Mouse (Mus musculus): ENCODE results near the gene Cd80. TPM values are rescaled to one million over a fixed set of nuclear protein-coding genes. Genes with fewer than 3 reads are reported as not detected.

The Cd80 gene
- total and polyA plus RNA-seq, 3 experiments: 39.5 to 57.8 (median 46.2) TPM

DNA sequence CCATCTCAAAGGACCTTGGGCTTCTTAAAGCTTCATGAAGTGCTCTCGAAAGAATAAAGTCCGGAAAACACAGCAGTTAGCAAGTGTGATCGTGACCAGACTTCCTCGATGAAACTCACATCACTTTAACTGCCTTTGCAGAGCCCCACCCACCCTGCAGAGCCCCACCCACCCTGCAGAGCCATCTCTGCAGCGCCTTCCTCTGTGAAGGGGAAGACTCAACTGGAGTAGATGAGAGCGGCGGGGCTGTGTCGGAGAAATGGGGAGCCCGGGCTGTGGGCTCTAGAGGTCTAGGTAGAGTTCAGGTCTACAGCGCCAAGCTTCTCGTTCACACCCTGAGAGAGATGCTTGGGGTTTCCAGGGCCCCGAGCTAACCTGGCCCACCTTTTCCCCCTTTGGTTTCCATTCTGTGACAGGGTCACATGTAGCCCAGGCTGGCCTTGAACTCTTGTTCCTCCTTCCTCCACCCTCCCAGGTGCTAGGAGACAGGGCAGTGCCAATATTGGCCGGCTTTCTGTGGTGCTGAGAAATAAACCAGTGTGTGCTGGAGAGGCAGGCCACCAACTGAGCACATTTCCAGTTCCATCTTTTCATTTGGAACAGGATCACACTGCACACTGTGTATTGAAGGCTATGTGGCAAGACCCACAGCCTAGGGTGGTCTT, 83.5 kb downstream of the Cd80 start:
- TF ChIP-seq ZKSCAN1 (IDR thresholded peaks at IDR 0.05; ENCODE audit: borderline replicate concordance, low read depth, low read length): no peak
- TF ChIP-seq CHD2 (IDR thresholded peaks at IDR 0.05; ENCODE audit: low read length): no peak
- TF ChIP-seq TBP (conservative IDR thresholded peaks at IDR 0.05; ENCODE audit: low read depth, low read length): no peak
- TF ChIP-seq E2F4 (IDR thresholded peaks at IDR 0.05; ENCODE audit: insufficient replicate concordance, low read depth, low read length): no peak
- no peak for TF ChIP-seq ELF1 (IDR thresholded peaks at IDR 0.05; ENCODE audit: low read depth, low read length)
- no peak for TF ChIP-seq POLR2A (IDR thresholded peaks at IDR 0.05; ENCODE audit: low read depth, low read length)
- Histone ChIP-seq H3K36me3 (replicated peaks in 1 of 2; ENCODE audit: control insufficient read depth in 1 of 2, insufficient read depth in 1 of 2, low read length in 1 of 2) (peaks cover 73 to 92% of the 10 kb centered on the region in 2 experiments), H3K9ac (ENCODE audit: insufficient read depth, low read depth) (no peak overlapping the region), H3K4me3 (replicated peaks in 1 of 3; ENCODE audit: low read depth in 2 of 3, low read length in 2 of 3, poor library complexity in 1 of 3) (no peak overlapping the region), H3K4me1 (ENCODE audit: control insufficient read depth in 1 of 2, insufficient read depth in 2 of 2) (0 out of 4 replicates have a peak, but pooled peaks cover 0 to 5% of the 10 kb centered on the region in 2 experiments), H3K27ac (ENCODE audit: insufficient read depth, low read depth) (no peak overlapping the region), H3K79me2 (replicated peaks; ENCODE audit: control insufficient read depth, extremely low read depth, insufficient read depth, poor library complexity, severe bottlenecking) (no peaks in the 10 kb centered on the region), H3K27me3 (replicated peaks) (no peaks in the 10 kb centered on the region), H3K9me3 (replicated peaks; ENCODE audit: low read length) (no peaks in the 10 kb centered on the region), H3K4me2 (ENCODE audit: insufficient read depth, low read depth, poor library complexity, severe bottlenecking) (no peak overlapping the region)
- dilution Hi-C loops (cut with MboI; ENCODE audit: extremely low pct_ligation_motif_present, extremely low pct_unique_long_range_greater_than_20kb, low sequenced_read_pairs) (no loop called here), in situ Hi-C loops (cut with MboI; ENCODE audit: low pct_ligation_motif_present, low pct_unique_long_range_greater_than_20kb, low sequenced_read_pairs) (no loop called here)
- no peak for DNase-seq (ENCODE audit: extremely low read depth)

Other genes starting within 250 kb of the Cd80 start
- gene Nr1i2, start 160.7 kb upstream of the Cd80 start, total RNA-seq (2012; rRNA removed): not detected in 2 replicates
- gene Nr1i2, start 160.7 kb upstream of the Cd80 start, total RNA-seq (2014; rRNA removed): not detected in 2 replicates
- not detected in 2 replicates for gene Nr1i2, start 160.7 kb upstream of the Cd80 start, polyA plus RNA-seq (2012; ENCODE audit: insufficient read length, low read depth)
- gene Maats1, start 113.4 kb upstream of the Cd80 start, total RNA-seq (2012; rRNA removed): 3.9 TPM in 2 replicates
- gene Maats1, start 113.4 kb upstream of the Cd80 start, total RNA-seq (2014; rRNA removed): 1.7 and 1.9 TPM in 2 replicates
- 2.0 and 2.9 TPM in 2 replicates for gene Maats1, start 113.4 kb upstream of the Cd80 start, polyA plus RNA-seq (2012; ENCODE audit: insufficient read length, low read depth)
- gene Cox17, start 108.6 kb upstream of the Cd80 start, total RNA-seq (2012; rRNA removed): 643 and 706 TPM in 2 replicates
- gene Cox17, start 108.6 kb upstream of the Cd80 start, total RNA-seq (2014; rRNA removed): 410 and 438 TPM in 2 replicates
- gene Cox17, start 108.6 kb upstream of the Cd80 start, polyA plus RNA-seq (2012; ENCODE audit: insufficient read length, low read depth): 533 and 622 TPM in 2 replicates
- gene Gm21987, start 108.5 kb upstream of the Cd80 start, total RNA-seq (2012; rRNA removed): 0.42 TPM in 1 of 2 replicates, not detected in the other
- not detected in 2 replicates for gene Gm21987, start 108.5 kb upstream of the Cd80 start, total RNA-seq (2014; rRNA removed)
- gene Gm21987, start 108.5 kb upstream of the Cd80 start, polyA plus RNA-seq (2012; ENCODE audit: insufficient read length, low read depth): 0.87 TPM in 1 of 2 replicates, not detected in the other
- 1.0 and 3.6 TPM in 2 replicates for gene Popdc2, start 93.4 kb upstream of the Cd80 start, total RNA-seq (2012; rRNA removed)
- 0.17 and 0.30 TPM in 2 replicates for gene Popdc2, start 93.4 kb upstream of the Cd80 start, total RNA-seq (2014; rRNA removed)
- 0.35 and 1.1 TPM in 2 replicates for gene Popdc2, start 93.4 kb upstream of the Cd80 start, polyA plus RNA-seq (2012; ENCODE audit: insufficient read length, low read depth)
- 20.6 and 27.9 TPM in 2 replicates for gene Pla1a, start 22.4 kb upstream of the Cd80 start, total RNA-seq (2012; rRNA removed)
- 12.3 and 14.3 TPM in 2 replicates for gene Pla1a, start 22.4 kb upstream of the Cd80 start, total RNA-seq (2014; rRNA removed)
- 9.3 and 11.0 TPM in 2 replicates for gene Pla1a, start 22.4 kb upstream of the Cd80 start, polyA plus RNA-seq (2012; ENCODE audit: insufficient read length, low read depth)
- 47.3 and 67.7 TPM in 2 replicates for gene Adprh, start 2.9 kb upstream of the Cd80 start, total RNA-seq (2012; rRNA removed)
- 44.9 and 45.3 TPM in 2 replicates for gene Adprh, start 2.9 kb upstream of the Cd80 start, total RNA-seq (2014; rRNA removed)
- 82.9 and 93.2 TPM in 2 replicates for gene Adprh, start 2.9 kb upstream of the Cd80 start, polyA plus RNA-seq (2012; ENCODE audit: insufficient read length, low read depth)
- 49.7 and 50.1 TPM in 2 replicates for gene Timmdc1, start 67.1 kb downstream of the Cd80 start, total RNA-seq (2012; rRNA removed)
- 32.5 and 36.5 TPM in 2 replicates for gene Timmdc1, start 67.1 kb downstream of the Cd80 start, total RNA-seq (2014; rRNA removed)
- 45.1 and 45.3 TPM in 2 replicates for gene Timmdc1, start 67.1 kb downstream of the Cd80 start, polyA plus RNA-seq (2012; ENCODE audit: insufficient read length, low read depth)
- 41.4 and 44.2 TPM in 2 replicates for gene Poglut1, start 94.7 kb downstream of the Cd80 start, total RNA-seq (2012; rRNA removed)
- 65.6 and 76.9 TPM in 2 replicates for gene Poglut1, start 94.7 kb downstream of the Cd80 start, total RNA-seq (2014; rRNA removed)
- 54.7 and 54.8 TPM in 2 replicates for gene Poglut1, start 94.7 kb downstream of the Cd80 start, polyA plus RNA-seq (2012; ENCODE audit: insufficient read length, low read depth)
- gene Tmem39a, start 103.1 kb downstream of the Cd80 start, total RNA-seq (2012; rRNA removed): 61.9 and 66.5 TPM in 2 replicates
- gene Tmem39a, start 103.1 kb downstream of the Cd80 start, total RNA-seq (2014; rRNA removed): 42.3 and 52.3 TPM in 2 replicates
- 120 and 137 TPM in 2 replicates for gene Tmem39a, start 103.1 kb downstream of the Cd80 start, polyA plus RNA-seq (2012; ENCODE audit: insufficient read length, low read depth)